Mouse (Mus musculus): ENCODE data around the gene Gm20403.
"Not testable (repeated sequence)": the region's sequence is repeated elsewhere in the genome, so short reads cannot be mapped to it uniquely, and the experiment has no call there.

Gene Gm20403

DNA sequence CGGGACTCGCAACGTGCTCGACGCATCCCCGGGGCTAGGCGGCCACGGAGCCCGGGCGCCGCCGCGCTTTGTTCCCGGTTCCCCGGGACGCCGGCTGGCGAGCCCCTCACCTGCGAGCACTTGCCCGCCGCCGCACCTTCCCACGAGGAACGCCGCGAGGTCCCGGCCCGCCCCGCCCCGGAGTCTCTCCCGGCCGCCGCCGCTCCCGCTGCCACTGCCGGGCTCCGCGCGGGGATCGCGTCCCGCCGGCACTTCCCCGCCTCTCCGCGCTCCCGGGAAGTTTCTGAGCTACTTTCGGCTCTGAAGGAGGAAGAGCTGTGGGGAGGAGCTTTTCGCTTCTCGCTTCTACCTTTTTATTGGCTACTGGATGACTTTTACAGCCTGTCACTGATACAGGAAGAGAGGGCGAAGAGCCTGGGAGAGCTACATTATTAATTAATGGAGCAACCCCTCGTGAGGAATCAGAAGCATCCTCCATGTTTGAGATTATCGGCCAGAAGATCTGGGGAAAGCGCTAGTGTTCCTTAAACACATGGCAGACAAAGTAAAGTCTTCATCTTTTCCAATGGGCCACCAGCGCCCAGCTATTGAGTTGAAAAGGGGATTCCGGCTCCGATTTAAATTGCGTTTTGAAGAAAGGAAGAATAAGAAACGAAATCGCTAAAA lies at the start of gene Gm20403:
Gene Gm20403, minus strand, starts transcription at position 478 of the 666 bp plus-strand sequence.
- in situ Hi-C loops (cut with MboI; ENCODE audit: low pct_unique_long_range_greater_than_20kb in 1 of 2, low sequenced_read_pairs in 2 of 2, unreplicated experiment in 1 of 2), result no loop called here

DNA sequence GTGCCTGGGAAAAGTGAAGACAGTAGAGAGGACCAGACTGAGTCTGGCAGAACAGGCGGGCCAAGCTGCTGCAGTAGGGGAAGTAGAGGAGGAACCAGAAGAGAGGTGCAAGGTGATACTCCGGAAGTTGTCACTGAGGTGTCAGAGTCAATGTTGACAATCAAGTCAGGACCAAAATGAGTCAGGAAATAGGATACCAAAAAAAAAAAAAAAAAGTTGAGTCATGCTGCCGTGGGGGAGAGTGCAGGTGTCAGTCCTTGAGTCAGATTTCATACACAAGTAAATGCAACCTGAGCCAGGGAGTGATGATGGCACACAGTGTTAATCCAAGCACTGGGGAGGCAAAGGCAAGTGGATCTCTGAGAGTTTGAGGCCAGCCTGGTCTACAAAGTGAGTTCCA lies 40.8 kb upstream of the Gm20403 start:
- in situ Hi-C loops (cut with MboI; ENCODE audit: low pct_unique_long_range_greater_than_20kb in 1 of 2, low sequenced_read_pairs in 2 of 2, unreplicated experiment in 1 of 2), result no loop called here

DNA sequence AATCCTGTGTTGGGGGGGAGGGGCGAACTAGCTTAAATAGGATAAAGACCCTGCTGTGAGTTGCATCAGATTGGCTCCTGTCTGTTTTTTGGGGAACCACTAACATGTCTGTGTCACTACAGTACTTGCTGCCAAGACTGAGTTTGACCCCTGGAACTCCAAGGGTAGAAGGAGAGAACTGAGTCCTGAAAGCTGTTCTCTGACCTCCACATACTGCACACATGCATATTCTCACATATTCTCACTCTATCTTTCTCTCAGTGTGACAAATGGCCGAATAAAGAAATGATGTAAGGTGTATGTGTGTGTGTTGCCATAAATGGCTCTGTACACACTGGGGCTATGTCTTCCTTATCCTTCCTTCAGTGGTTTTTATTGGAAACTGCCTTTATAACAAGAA lies 37.0 kb upstream of the Gm20403 start:
- in situ Hi-C loops (cut with MboI; ENCODE audit: low pct_unique_long_range_greater_than_20kb in 1 of 2, low sequenced_read_pairs in 2 of 2, unreplicated experiment in 1 of 2), result no loop called here

DNA sequence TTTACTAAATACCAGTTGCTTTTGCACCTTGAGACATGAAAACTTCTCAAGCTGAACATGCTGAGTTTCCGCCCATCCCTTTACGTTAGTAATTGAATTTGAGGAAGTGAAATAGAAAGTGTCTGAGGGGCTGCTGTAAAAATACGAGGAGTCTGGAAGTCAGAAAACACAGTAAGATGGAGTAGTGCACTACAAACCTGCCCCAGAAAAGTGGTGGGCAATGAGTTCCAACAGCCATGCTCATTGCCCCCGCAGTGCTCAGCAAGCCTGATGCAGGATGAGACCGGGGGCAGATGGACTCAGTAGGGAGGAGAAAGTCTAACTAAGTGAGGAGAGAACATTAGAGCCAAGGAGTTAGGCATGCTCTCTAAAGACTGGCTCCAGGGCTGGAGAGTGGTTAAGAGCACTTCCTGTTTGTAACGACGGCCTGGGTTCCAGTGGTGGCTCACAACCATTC lies 33.1 kb upstream of the Gm20403 start:
- in situ Hi-C loops (cut with MboI; ENCODE audit: low pct_unique_long_range_greater_than_20kb in 1 of 2, low sequenced_read_pairs in 2 of 2, unreplicated experiment in 1 of 2), result no loop called here

DNA sequence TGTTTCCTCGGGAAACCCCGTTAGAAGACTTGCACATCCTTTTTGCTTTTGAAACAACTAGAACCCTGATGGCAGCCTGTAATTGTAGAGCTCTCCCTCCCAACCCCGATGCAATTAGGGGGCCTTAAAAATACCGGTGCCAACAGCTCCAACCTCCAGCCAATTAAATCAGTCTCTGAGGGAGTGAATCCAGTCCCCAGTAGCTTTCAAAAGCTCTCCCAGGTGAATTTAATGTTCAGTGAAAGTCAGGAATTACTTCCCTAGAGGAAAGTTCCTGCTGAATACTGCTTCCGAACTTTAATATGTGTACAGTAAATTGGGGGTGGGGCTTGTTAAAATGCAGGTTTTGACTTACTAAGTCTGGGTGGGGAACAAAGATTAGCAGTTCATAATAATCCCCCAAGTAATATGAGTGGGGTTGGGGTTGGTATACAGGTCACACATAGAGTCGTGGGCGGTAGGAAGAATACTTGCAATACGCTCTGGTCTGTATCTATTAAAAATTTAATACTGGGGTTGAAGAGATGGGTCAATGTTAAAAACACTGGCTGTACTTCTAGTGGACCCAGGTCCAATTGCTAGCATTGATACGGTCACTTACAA lies 30.9 kb upstream of the Gm20403 start:
- in situ Hi-C loops (cut with MboI; ENCODE audit: low pct_unique_long_range_greater_than_20kb in 1 of 2, low sequenced_read_pairs in 2 of 2, unreplicated experiment in 1 of 2), result no loop called here

DNA sequence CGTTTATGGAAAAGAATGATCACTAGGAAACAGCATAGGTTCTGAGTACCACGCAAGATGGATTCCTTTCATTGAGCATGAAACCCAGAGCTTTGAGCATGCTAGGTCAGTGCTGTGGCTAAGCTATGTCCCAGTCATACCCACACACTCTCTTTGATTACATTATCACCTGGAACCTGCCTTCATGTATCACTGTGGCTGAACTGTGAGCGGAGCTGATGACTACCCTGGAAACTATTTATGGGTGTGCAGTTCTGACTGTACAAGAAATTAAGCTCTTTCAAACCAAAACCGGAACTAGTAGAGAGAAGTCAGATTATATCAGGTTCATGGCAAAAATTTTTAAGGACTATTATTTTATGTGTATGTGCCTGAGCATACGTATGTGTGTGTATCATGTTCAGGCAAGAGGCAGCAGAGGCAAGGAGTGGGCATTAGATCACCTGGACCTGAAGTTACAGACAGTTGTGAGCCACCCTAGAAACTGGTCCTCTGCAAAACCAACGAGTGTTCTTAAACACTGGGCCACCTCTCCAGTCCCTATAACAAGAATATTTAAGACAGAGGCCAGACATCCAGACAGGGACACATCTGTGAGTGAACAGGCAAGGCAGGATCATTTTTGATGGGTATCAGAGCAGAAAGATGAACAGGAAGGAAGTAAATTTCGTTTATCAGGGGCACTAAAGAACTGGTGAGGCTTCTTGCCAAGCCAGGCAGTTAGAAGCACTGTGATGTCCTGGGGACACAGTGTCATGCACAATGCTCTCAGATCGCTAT lies 30.2 kb upstream of the Gm20403 start:
- in situ Hi-C loops (cut with MboI; ENCODE audit: low pct_unique_long_range_greater_than_20kb in 1 of 2, low sequenced_read_pairs in 2 of 2, unreplicated experiment in 1 of 2), result no loop called here

DNA sequence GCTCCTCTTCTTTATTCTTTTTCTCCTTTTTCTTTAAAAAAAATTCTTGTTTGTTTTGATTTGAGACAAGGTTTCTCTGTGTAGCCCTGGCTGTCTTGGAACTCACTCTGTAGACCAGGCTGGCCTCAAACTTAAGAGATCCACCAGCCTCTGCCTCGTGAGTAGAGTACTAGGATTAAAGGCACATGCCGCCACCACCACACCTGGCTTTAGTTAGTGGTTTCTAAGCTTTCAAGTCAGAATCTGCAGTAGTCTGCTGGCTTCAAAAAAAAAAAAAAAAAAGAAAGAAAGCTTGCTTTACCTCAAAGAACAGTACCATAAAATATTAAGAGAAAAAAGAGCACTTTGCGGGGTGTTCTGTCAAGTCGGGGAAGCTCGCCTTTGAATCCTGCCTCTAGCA lies 29.1 kb upstream of the Gm20403 start:
- in situ Hi-C loops (cut with MboI; ENCODE audit: low pct_unique_long_range_greater_than_20kb in 1 of 2, low sequenced_read_pairs in 2 of 2, unreplicated experiment in 1 of 2), result no loop called here

DNA sequence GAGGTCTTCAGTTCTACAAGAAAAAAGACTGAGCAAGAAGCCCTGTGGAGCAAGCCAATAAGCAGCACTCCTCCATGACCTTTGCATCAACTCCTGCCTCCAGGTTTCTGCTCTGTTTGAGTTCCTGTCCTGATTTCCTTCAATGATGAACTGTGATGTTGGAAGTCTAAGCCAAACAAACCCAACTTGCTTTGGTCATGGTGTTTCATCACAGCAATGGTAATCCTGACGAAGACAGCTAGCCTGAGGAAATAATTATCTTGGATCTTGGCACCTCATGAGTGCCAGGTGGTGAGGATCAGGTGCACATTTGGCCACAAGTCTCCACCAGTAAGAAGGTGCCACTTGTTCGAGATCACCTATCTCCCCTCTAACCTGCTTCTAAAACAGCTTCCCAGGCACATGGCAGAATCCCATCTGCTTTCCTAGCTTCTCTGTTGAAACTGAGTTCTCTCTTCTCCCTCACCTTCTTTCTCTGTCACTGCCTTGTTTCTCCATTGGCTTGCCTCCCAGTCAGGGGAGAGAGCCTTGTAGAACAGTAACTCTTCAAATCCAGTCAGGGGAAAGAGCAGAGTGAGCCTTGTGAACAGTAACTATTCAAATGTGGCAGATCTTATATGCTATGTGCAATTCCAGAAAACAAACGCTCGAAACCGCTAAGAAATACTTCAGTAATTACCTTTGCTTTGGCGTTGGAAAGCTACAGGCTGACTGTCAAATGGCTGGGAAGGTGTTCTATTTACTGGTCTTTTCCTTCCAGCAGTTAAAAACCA lies 27.5 kb upstream of the Gm20403 start, which contains the start of gene Baz1a:
Gene Baz1a, minus strand, starts transcription at position 723 of the 773 bp plus-strand sequence.
- in situ Hi-C loops (cut with MboI; ENCODE audit: low pct_unique_long_range_greater_than_20kb in 1 of 2, low sequenced_read_pairs in 2 of 2, unreplicated experiment in 1 of 2), result no loop called here

DNA sequence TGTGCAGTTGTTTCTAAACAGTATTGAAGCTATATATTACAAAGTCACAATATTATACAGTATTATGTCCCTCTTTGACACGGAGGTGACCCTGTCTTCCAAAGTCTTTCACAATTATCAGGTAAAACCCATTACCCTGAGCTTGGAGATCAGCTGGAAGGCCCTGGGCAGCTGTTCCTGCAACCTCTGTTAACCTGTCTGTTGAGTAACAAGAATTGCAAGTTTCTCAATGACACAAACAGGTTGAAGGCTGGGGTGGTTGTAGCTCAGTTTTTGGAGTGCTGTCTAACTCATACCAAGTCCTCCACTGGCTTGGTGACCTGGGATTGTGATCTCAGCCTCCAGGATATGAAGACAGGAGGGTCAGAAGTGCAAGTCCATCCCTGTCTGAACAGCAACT lies 26.7 kb upstream of the Gm20403 start:
- in situ Hi-C loops (cut with MboI; ENCODE audit: low pct_unique_long_range_greater_than_20kb in 1 of 2, low sequenced_read_pairs in 2 of 2, unreplicated experiment in 1 of 2), result no loop called here

DNA sequence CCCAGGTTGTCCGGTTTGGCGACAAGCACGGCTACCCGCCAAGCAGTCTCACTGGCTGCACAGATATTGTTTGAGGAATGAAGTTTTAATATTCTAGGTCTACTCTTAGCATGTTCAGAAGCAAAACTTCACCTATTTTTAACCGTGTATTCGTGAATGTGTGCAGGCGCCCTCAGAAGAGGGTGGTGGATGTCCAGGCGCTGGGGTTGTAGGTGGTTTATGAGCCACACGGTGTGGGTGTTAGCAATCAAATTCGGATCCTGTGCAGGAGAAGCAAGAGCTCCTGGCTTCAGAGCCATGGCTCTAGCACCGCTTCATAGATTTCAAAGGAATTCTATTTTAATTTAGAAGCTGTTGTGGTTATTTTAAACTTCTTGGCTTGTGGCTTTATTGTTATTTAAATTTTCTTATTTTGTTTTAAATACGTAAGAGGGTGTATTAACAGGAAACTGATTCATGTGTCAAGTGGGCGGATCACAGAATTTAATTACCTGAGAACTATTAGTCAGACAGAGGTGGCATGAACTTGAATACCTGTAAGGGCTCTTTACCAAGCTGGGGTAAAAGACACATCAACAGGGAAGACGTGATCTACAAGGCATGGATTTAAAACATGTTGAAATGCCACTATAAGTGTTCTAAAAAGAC lies 21.2 kb upstream of the Gm20403 start:
- in situ Hi-C loops (cut with MboI; ENCODE audit: low pct_unique_long_range_greater_than_20kb in 1 of 2, low sequenced_read_pairs in 2 of 2, unreplicated experiment in 1 of 2), result no loop called here

DNA sequence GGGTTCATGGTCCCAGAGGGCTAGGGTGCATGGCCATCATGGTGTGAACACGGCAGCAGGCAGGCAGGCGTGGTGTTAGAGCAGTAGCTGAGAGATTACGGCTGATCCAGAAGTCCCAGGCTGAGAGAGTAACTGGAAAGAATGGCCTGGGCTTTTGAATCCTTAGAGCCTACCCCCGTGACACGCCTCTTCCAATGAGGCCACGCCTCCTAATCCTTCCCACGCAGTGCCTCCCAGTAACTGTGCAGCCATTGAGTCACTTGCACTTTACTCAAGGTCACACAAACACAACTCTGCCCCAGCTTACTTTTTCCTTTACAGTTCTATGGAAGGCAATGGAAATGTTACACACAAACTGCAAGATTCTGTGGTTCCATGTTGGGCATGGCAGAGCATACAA lies 19.7 kb upstream of the Gm20403 start:
- in situ Hi-C loops (cut with MboI; ENCODE audit: low pct_unique_long_range_greater_than_20kb in 1 of 2, low sequenced_read_pairs in 2 of 2, unreplicated experiment in 1 of 2), result no loop called here

DNA sequence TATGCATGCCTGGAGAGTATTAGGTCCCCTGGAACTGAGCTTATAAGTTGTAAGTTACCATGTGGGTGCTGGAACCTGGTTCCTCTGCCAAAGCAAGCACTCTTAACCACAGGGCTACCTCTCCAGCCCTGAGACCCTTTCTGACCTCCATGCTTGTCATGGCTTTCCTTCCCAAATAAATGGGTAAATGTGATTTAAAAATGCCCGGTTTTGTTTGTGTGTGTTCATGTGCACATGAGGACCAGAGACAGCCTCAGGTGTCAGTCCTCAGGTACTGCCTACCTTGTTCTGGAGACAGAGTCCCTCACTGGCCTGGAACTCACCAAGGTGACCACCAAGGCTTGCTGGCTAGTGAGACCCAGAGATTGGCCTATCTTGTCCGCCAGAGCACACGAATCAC lies 18.1 kb upstream of the Gm20403 start:
- in situ Hi-C loops (cut with MboI; ENCODE audit: low pct_unique_long_range_greater_than_20kb in 1 of 2, low sequenced_read_pairs in 2 of 2, unreplicated experiment in 1 of 2), result no loop called here

DNA sequence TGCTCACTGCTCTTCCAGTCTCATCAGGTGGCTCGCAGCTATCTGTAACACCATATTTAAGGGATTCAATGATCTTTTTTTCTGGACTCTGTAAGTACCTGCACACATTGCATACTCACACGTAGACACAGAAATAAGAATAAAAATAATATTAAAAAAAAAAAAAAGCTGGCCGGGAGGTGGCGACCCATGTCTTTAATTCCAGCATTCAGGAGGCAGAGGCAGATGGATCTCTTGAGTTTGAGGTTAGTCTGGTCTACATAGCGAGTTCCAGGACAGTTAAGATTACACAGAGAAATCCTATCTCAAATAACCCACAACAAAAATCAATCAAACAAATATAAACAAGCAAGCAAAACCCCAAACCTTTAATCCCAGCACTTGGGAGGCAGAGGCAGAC lies 17.5 kb upstream of the Gm20403 start:
- in situ Hi-C loops (cut with MboI; ENCODE audit: low pct_unique_long_range_greater_than_20kb in 1 of 2, low sequenced_read_pairs in 2 of 2, unreplicated experiment in 1 of 2), result no loop called here

DNA sequence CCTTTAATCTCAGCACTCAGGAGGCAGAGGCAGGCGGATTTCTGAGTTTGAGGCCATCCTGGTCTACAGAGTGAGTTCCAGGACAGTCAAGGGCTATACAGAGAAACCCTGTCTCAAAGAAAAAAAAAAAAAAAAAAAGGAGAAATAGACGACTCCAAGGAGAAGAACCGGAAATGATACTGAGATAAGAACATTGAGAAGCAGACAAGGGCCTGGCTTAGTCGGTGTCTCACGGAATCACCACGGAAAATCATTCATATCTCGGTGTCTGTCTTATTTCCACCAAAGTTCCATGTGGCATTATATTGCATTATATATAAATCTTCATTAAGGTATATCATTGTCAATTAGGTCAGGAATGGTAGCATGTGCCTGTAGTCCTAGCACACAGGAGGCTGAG lies 16.2 kb upstream of the Gm20403 start:
- in situ Hi-C loops (cut with MboI; ENCODE audit: low pct_unique_long_range_greater_than_20kb in 1 of 2, low sequenced_read_pairs in 2 of 2, unreplicated experiment in 1 of 2), result not testable (repeated sequence)

DNA sequence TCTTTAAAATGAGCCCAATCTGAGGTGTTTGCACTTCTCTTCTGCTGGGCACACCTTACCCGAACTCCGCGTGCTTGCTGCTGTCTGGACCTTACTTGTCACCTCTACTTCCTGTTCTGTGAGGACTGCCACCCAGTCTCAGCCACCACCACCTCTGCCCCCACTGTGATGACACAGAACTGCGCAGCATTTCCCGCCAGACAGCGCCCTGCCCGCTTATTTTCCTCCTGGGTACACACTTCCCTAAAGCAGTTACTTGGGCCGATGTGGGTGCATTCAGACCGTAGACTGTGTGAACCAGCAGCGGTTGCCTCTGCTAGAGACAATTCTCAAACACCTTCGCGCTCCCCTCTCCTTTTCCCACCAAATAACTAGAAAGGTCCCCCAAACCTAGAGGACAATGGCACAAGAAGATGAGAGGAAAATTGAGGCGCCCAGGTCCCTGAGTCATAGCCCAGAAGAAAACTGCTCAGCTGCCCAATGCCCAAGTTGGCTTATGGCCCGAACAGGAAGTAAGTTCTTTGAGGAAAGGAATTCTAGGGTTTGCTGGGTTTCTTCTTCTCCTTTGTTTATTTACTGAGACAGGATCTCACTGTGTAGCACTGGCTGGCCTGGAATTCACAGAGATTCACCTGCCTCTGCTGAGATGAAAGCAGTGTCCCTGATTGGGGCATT lies 12.8 kb upstream of the Gm20403 start:
- in situ Hi-C loops (cut with MboI; ENCODE audit: low pct_unique_long_range_greater_than_20kb in 1 of 2, low sequenced_read_pairs in 2 of 2, unreplicated experiment in 1 of 2), result no loop called here

DNA sequence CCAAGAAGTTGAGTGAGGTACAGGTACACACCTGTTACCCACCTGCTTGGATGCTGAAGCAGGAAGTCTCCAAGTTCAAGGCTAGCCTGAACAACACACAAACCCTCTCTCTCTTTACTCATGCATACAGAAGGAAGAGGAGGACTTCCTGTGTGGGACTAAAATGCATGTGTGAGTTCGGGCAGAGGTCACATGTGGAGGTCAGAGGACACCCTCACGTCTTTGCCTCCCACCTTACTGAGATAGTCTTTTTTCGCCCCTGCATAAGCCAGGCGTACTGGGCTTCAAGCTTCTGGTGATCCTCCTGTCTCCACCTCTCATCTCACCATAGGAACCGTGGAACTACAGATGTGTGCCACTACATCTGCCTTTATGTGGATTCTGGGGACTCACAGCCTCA lies 12.1 kb upstream of the Gm20403 start:
- in situ Hi-C loops (cut with MboI; ENCODE audit: low pct_unique_long_range_greater_than_20kb in 1 of 2, low sequenced_read_pairs in 2 of 2, unreplicated experiment in 1 of 2), result no loop called here

DNA sequence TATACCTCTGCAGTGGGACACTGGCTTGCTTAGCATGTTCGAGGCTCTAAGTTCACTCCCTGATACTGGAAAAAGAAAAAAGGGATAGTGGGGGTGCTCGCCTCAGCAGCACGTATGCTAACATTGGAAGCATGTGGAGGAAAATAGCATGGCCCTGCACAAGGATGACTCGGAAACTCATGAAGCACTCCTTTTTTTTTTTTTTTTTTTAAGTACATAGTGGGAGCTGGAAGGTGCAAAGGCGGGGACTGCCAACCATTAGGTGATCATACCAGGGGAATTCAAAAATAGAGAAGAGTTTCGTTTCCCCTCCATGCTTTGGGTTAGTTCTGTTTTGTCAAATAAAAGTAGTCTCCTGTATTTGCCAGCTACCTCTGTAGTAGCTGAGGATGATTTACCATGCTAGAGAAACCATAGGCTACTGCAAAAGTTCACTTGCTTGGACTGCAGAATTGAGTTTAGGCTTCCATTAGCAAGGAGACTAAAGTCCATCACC lies 10.7 kb upstream of the Gm20403 start:
- in situ Hi-C loops (cut with MboI; ENCODE audit: low pct_unique_long_range_greater_than_20kb in 1 of 2, low sequenced_read_pairs in 2 of 2, unreplicated experiment in 1 of 2), result no loop called here

DNA sequence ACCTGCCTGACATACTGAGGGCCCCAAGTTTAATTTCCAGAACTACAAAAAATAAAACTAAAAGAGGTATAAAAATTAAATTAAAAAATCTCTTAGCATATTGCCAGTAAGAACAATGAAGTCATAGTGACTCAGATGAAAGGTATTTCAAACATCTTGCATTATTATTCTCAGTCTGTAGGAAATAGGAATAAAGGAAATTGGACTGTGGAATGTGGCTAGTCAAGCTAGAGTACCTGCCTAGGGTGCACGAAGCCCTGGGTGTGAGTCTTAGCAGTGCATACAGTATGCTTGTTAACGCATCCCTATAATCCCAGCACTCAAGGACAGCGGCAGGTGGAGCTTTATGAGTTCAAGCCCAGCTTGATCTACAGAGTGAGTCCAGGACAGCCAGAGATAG lies 9.6 kb upstream of the Gm20403 start:
- in situ Hi-C loops (cut with MboI; ENCODE audit: low pct_unique_long_range_greater_than_20kb in 1 of 2, low sequenced_read_pairs in 2 of 2, unreplicated experiment in 1 of 2), result no loop called here
